Mouse (Mus musculus) layer of hippocampus, adult 9-11 months (tissue): ENCODE data around the gene Ciz1.
A peak's percentile ranks its signal among the peaks of the same experiment; 100 is the strongest.
"Not testable (repeated sequence)": the region's sequence is repeated elsewhere in the genome, so short reads cannot be mapped to it uniquely, and the experiment has no call there.

Source experiments
- DNase-seq: peaks from one replicate; pipeline ENCODE4 v3.0.0; 2022

The Ciz1 gene

DNA sequence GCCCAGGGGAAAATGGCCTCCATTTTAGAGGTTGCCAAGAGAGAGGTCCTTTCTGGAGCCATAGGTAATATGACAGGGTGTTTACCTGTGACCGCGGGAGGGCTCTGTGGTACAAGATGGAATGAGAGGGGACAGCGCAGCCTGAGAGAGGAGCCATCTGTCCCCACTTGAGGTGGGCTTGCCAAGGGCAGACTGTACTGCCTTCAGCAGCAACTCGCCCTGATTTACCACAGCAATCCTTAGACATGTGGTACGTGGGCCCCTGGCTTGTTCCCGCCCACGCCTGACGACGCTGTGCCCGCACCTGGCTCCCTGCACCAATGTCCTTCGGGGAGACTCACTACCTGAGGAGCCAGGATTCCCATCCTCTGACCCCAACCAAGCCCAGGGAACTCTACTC is 3.8 kb upstream of the Ciz1 start:
- DNase-seq, result peak; percentile 79

DNA sequence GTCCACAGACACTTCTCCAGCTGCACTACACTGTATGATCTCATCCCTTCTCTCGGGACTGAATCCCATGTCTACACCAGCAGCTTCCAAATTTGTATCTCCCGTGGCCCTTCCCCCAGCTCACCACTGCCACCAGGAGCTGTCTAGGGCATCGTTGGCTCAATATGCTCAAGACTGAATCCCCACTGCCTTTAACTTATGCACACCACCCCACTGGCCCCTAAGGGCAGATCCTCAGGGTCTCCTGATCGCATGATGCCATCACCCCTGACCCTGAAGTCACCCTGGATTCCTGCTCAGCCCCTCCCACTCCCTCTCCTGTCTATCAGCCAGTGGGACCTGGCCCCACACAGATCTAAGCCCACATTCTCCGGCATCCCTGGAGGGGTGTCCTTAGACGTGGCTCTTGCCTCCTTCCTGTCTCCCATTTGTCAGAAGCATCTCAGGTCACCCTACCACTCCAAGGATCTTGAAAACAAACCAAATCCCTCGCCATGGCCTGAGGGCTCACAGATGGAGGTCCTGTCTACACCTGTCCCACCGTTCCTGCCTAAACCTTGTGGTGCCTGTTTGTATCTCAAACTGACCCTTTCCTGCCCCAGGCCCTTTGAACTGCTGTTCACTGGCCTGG is 2.4 kb upstream of the Ciz1 start:
- DNase-seq, result peak; percentile 62

- DNase-seq, result no peak
These were observed 1.6 kb upstream of the Ciz1 start for GRCm38 (mm10) chr2:32350471-32351051.

DNA sequence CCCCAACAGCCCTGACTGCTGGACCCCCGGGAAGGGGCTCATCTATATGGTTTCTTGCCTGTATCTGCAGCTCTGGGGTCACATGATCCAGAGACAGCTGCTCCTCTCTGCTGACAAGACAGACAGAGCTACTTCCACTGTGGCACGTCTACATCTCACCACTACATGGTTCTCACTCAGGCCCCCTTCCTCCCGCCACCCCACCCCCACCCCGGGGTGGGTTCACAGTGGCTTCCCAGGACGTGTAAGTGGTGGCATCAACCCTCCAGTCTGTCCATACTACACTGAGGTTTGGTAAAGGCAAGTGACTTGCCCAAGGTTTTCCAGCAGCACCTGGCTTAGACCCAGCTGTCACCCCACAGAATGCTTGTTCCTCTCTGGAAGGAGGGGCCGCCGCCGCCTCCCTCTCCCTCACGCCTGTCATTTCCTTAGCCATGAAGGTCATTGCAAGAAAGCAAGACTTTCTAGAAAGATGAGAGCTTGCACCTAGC is 611 bp upstream of the Ciz1 start:
- peak; percentile 41 for DNase-seq

GRCm38 (mm10) chr2:32353007-32353542 is 948 bp downstream of the Ciz1 start, which contains the start of gene Dnm1:
TSS of gene Dnm1 (minus strand) at chr2:32353338.
- peak; percentile 93 for DNase-seq

GRCm38 (mm10) chr2:32353836-32354235 is 1.7 kb downstream of the Ciz1 start:
- no peak for DNase-seq

DNA sequence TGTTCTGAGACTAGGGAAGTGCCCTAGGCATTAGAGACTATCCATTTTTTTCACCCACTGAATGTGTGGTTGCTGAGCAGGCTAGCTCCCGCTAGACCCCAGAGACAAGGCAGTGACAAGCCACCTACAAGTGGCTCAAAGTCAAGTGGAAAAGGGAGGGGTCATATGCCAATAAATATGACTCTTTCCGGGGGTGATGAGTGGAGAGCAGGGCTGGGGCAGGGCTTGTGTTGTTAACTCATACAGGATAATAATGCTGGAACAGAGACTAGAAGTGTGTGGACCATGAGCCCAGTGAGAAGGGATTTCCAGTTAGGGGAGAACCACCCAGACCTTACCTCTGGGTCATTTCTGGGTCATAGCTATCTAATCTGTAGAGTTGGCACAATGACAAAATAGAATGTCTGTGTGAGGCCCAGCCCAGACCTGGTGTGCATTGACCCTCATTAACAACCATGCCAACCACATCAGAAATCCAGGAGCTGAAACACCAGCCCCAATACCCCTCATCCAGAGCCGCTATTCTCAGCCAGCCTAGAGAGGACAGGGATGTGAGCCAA is 2.3 kb downstream of the Ciz1 start:
- DNase-seq, result no peak

- DNase-seq, result no peak
These were observed 4.1 kb downstream of the Ciz1 start for GRCm38 (mm10) chr2:32356216-32356615.

- DNase-seq, result no peak
These were observed 5.6 kb downstream of the Ciz1 start for GRCm38 (mm10) chr2:32357710-32358109.

- no peak for DNase-seq
These were observed 6.3 kb downstream of the Ciz1 start for GRCm38 (mm10) chr2:32358381-32358780.

DNA sequence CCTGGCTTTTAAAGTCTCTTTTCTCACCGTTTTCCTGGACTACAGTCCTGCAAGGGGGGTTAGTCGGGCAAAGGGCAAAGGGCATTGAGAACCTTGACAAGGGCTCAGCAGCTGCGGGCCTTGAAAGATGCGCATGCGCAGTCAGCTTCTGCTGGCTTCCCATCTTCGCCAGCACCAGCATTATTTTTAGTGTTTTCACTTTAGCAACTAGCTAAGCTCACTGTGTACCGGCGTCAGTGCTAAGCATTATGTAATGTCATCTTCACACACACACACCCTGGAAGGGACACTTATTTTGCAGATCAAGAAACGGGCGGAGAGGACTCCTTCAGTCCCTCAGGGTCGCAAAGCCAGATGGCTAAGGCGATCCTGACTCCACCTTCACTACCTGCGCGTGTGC is 8.6 kb downstream of the Ciz1 start:
- DNase-seq, result peak; percentile 88

- peak; percentile 81 for DNase-seq
These were observed 9.3 kb downstream of the Ciz1 start for GRCm38 (mm10) chr2:32361437-32361836.

GRCm38 (mm10) chr2:32362274-32362673 is 10.1 kb downstream of the Ciz1 start:
- not testable (repeated sequence) for DNase-seq

- DNase-seq, result peak; percentile 91
These were observed 10.8 kb downstream of the Ciz1 start for GRCm38 (mm10) chr2:32362817-32363340.

- no peak for DNase-seq
These were observed 11.4 kb downstream of the Ciz1 start for GRCm38 (mm10) chr2:32363376-32364106.

- DNase-seq, result no peak
These were observed 12.0 kb downstream of the Ciz1 start for GRCm38 (mm10) chr2:32364121-32364520.

GRCm38 (mm10) chr2:32367315-32367714 is 15.2 kb downstream of the Ciz1 start:
- no peak for DNase-seq

GRCm38 (mm10) chr2:32374191-32374590 is 22.1 kb downstream of the Ciz1 start:
- no peak for DNase-seq

DNA sequence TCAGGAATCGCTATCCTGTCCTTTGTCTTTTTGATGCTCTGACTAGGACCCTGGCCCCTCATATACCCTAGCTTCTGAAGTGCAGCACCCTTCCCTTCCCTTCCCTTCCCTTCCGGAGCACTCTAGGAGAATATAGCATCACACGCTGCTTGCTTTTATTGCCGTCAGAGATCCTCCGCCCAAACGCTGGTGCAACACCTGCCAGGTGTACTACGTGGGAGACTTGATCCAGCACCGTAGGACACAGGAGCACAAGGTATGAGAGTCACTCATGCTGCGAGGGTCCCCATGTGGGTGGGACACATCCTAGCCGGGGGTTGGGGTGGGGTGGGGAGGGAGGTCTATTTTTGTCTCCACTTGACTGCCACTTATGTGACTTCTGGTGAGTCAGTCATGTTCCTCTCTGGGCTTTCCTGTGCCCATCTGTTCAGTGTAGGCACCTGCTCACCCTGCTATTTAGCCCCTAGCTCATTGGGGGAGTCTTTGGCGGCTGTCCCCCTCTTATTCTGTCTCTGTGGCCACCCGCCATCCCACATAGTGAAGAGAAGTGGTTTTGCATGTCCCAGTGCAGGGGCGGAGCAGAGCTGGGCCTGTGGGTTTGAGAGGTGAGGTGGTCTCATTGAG is 23.3 kb downstream of the Ciz1 start:
- no peak for DNase-seq

DNA sequence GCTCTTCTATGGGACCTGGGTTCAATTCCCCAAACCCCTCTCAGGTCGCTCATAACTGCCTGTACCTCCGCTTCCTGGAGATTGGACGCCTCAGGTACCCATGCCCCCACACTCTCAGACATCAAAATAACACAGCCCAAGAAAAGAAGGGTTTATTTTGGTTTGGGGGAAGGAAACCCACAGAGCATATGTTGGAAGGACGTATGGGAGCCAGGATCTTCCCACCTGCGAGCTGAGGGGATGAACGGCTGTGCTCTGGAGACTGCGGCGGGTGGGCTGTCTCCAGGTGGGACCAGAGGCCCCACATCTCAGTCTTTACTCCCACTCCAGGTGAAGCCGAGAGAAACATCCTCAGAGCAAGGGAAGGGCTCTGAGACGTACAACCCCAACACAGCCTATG is 24.8 kb downstream of the Ciz1 start:
- no peak for DNase-seq

DNA sequence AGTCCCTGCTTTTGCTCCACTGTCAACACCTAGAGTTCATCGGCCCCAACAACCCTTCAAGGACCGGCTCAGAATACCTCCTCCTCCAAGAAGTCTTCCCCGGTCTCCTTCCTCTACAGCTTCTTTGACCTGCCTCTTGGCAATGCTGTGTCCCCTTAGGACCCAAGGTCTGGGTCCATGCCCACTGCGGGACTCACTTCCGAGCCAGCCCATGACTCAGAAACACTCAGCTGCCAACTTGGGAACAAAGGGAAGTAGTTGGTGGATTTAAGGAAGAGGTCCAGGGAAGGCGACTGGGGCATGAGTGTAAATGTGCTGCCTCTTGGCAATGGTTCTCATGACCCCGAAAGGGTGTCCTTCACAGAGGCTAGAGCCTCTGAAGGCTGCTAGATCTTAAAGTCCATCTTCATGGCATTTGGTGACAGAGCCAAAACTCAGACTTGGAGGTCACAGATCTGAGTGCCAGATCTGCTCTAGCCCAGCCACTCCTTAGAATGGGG is 27.9 kb downstream of the Ciz1 start:
- no peak for DNase-seq

GRCm38 (mm10) chr2:32381141-32381774 is 29.1 kb downstream of the Ciz1 start:
- no peak for DNase-seq
